Mouse (Mus musculus) ES-Bruce4 (cell line): ENCODE measurements around the gene Slc9a3r2. TPM values are rescaled to one million over a fixed set of nuclear protein-coding genes. Genes with fewer than 3 reads are reported as not detected.

ENCODE experiments used
- H3K27ac ChIP-seq: 2 replicates; pipeline ENCODE4 v1.5.1; 2012; ENCODE audit warnings: low read length, inconsistent platforms; ENCODE audit not compliant: insufficient read depth
- H3K27me3 ChIP-seq: 2 replicates; pipeline ENCODE4 v1.6.1; 2012; ENCODE audit warnings: mild to moderate bottlenecking, low read length, inconsistent platforms; ENCODE audit not compliant: control insufficient read depth, poor library complexity, insufficient read depth, severe bottlenecking
- H3K36me3 ChIP-seq: 2 replicates; pipeline ENCODE4 v1.6.1; 2012; ENCODE audit warnings: inconsistent platforms, mild to moderate bottlenecking, low read length, moderate library complexity; ENCODE audit not compliant: control insufficient read depth, poor library complexity, insufficient read depth, severe bottlenecking
- H3K4me1 ChIP-seq: one replicate; pipeline ENCODE4 v1.8.1; 2011; ENCODE audit warnings: low read length; ENCODE audit not compliant: control insufficient read depth, insufficient read depth
- H3K4me3 ChIP-seq: 2 replicates; pipeline ENCODE4 v1.5.1; 2011; ENCODE audit warnings: low read depth, mild to moderate bottlenecking, low read length
- H3K9ac ChIP-seq: 2 replicates; pipeline ENCODE4 v1.6.1; 2012; ENCODE audit warnings: low read depth, mild to moderate bottlenecking, inconsistent platforms; ENCODE audit not compliant: poor library complexity, severe bottlenecking
- H3K9me3 ChIP-seq: replicated peaks from 2 replicates; pipeline ENCODE4 v1.6.1; 2012; ENCODE audit warnings: mild to moderate bottlenecking, low read length, inconsistent platforms; ENCODE audit not compliant: control insufficient read depth, poor library complexity, insufficient read depth, severe bottlenecking
- CTCF ChIP-seq: IDR thresholded peaks from one replicate; pipeline ENCODE4 v1.8.1; 2011; ENCODE audit warnings: low read depth, low read length
- EP300 ChIP-seq: IDR thresholded peaks from 2 replicates; pipeline ENCODE4 v1.6.1; 2011; ENCODE audit warnings: low read depth, low read length; ENCODE audit not compliant: insufficient read depth
- POLR2A ChIP-seq: IDR thresholded peaks from one replicate; pipeline ENCODE4 v1.8.1; 2011; ENCODE audit warnings: low read length; ENCODE audit not compliant: insufficient read depth
- polyA plus RNA-seq: library from polyadenylated mRNA; stranded (reverse); fragments of >200 nt; gene quantifications from 2 replicates; pipeline ENCODE4 v1.2.4, GENCODE M21; 2011; ENCODE audit warnings: low read depth; ENCODE audit not compliant: missing spikeins, insufficient read depth, insufficient read length

The Slc9a3r2 gene
- polyA plus RNA-seq, 1 experiment, result 10.3 TPM

GRCm38 (mm10) chr17:24654969-24655368 lies 4.8 kb upstream of the Slc9a3r2 start:
- H3K9ac ChIP-seq, result no peak overlapping the region
- no peaks in the 10 kb centered on the region for H3K27me3 ChIP-seq
- H3K9me3 ChIP-seq, result no peaks in the 10 kb centered on the region
- H3K4me1 ChIP-seq, result no peaks in the 10 kb centered on the region
- H3K27ac ChIP-seq, result no peak overlapping the region
- H3K36me3 ChIP-seq, result no peaks in the 10 kb centered on the region
- no peak overlapping the region for H3K4me3 ChIP-seq
- TF ChIP-seq POLR2A (no peak), CTCF (no peak), EP300 (no peak)

GRCm38 (mm10) chr17:24653967-24654710 lies 4.0 kb upstream of the Slc9a3r2 start:
- no peaks in the 10 kb centered on the region for H3K9me3 ChIP-seq
- no peak overlapping the region for H3K27ac ChIP-seq
- no peaks in the 10 kb centered on the region for H3K36me3 ChIP-seq
- peak overlapping the region; percentile 47 for H3K4me3 ChIP-seq
- no peak for TF ChIP-seq EP300
- peak; percentile 98 for TF ChIP-seq CTCF
- no peak for TF ChIP-seq POLR2A
- H3K4me1 ChIP-seq, result no peaks in the 10 kb centered on the region
- no peaks in the 10 kb centered on the region for H3K27me3 ChIP-seq
- H3K9ac ChIP-seq, result 0 out of 2 replicates have a peak overlapping the region, but pooled peaks have one; percentile 39

- no peaks in the 10 kb centered on the region for H3K4me1 ChIP-seq
- no peaks in the 10 kb centered on the region for H3K36me3 ChIP-seq
- H3K4me3 ChIP-seq, result no peak overlapping the region
- H3K9ac ChIP-seq, result no peak overlapping the region
- no peaks in the 10 kb centered on the region for H3K9me3 ChIP-seq
- no peaks in the 10 kb centered on the region for H3K27me3 ChIP-seq
- H3K27ac ChIP-seq, result no peak overlapping the region
- TF ChIP-seq EP300 (no peak), CTCF (no peak), POLR2A (no peak)
Measured at GRCm38 (mm10) chr17:24651835-24652234, 1.7 kb upstream of the Slc9a3r2 start.

GRCm38 (mm10) chr17:24650766-24651165 lies 639 bp upstream of the Slc9a3r2 start:
- H3K4me3 ChIP-seq, result no peak overlapping the region
- peak overlapping the region; percentile 83; the same call in 1 of the 2 replicates for H3K9ac ChIP-seq
- no peaks in the 10 kb centered on the region for H3K9me3 ChIP-seq
- peaks cover 2% of the 10 kb centered on the region for H3K4me1 ChIP-seq
- no peak overlapping the region for H3K27ac ChIP-seq
- TF ChIP-seq POLR2A (no peak), EP300 (no peak), CTCF (no peak)
- no peaks in the 10 kb centered on the region for H3K36me3 ChIP-seq
- no peaks in the 10 kb centered on the region for H3K27me3 ChIP-seq

GRCm38 (mm10) chr17:24649581-24650069 lies 502 bp downstream of the Slc9a3r2 start:
- no peaks in the 10 kb centered on the region for H3K27me3 ChIP-seq
- no peak for TF ChIP-seq EP300
- TF ChIP-seq CTCF, result no peak
- no peak for TF ChIP-seq POLR2A
- no peak overlapping the region for H3K27ac ChIP-seq
- H3K9ac ChIP-seq, result peak overlapping the region; percentile 83
- peaks cover 8% of the 10 kb centered on the region for H3K4me1 ChIP-seq
- H3K36me3 ChIP-seq, result no peaks in the 10 kb centered on the region
- no peaks in the 10 kb centered on the region for H3K9me3 ChIP-seq
- peak overlapping the region; percentile 68 for H3K4me3 ChIP-seq

GRCm38 (mm10) chr17:24648731-24649377 lies 1.3 kb downstream of the Slc9a3r2 start:
- peaks cover 10% of the 10 kb centered on the region for H3K4me1 ChIP-seq
- no peaks in the 10 kb centered on the region for H3K27me3 ChIP-seq
- H3K4me3 ChIP-seq, result no peak overlapping the region; the same call in 1 of the 2 replicates
- H3K27ac ChIP-seq, result no peak overlapping the region
- no peak overlapping the region for H3K9ac ChIP-seq
- no peaks in the 10 kb centered on the region for H3K36me3 ChIP-seq
- TF ChIP-seq EP300 (no peak), POLR2A (no peak), CTCF (no peak)
- H3K9me3 ChIP-seq, result no peaks in the 10 kb centered on the region
